Mouse (Mus musculus) stomach, postnatal 0 days (tissue): ENCODE data around the gene Ctxn1.

ENCODE experiments used
- CTCF ChIP-seq: IDR thresholded peaks from 2 replicates; pipeline ENCODE4 v1.5.1; 2016; ENCODE audit warnings: antibody characterized with exemption, low read depth, mild to moderate bottlenecking, moderate library complexity
- EP300 ChIP-seq: optimal IDR thresholded peaks from 2 replicates; pipeline ENCODE3; 2016; ENCODE audit warnings: antibody characterized with exemption

DNA sequence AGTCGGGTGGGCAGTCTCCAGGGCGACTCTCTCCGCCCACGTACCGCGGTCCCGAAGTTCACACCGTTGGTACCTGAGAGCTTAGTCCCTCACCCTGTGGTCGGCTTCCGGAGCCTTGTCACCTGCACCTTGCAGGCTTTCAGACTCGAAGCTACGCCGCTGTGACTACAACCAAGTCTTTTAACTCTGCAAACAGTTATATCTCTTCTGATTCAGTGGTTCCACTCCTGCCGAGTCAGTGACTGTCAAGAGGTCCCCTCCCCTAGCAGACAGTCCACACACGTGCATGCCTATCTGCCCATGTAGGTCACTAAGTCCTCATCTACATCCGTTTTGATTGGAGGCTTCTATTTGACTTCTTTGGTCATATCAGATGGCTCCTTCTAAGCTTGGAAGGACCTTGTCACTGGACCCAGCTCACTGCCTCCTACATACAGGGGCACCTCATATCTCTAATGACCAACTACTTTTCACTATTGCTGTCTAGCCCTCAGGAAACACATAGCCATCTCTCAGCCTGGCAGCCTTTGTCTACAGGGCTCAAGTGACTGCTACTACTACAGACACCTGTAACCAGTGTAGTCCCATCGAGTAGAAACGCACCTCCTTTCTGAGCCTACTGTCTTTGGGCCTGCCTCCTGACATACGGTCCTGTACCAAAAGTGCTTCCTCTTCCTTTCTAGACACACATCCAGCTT, 19.7 kb downstream of the Ctxn1 start:
- TF ChIP-seq CTCF = no peak
- no peak for TF ChIP-seq EP300
